ENCODE assay signal across 15 mouse cellular contexts in the genomic region with DNA sequence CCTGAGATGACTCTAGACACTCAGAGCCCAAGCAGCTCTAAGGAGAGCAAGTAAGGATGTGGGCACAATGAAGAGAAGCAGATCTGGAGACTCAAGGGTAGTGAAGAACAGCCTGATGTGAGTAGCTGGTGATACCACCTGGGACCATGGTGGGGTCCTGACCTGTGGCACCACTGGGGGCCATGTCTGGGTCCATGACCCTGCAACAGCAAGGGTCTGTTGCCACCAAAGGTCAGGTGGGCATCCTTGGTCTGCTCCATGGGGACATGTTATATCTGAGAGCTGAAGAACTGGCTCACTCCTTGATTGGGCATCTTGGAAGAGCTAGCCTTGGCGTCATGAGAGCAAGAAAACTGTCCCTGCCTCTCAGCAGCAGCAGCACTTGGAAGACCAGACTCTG.
"Had no signal": no experiment of that assay in that cellular context is flagged by ENCODE, and none has a peak within 500 bp of the region (broad histone marks: within the 10 kb centered on the region; RNA-seq: fewer than 3 reads in every experiment).

No protein-coding gene starts in this region.

- H3K27ac ChIP-seq: midbrain, embryonic 10.5 days; midbrain, embryonic 15.5 days; neural tube, embryonic 13.5 days; neural tube, embryonic 15.5 days had no signal

- H3K4me2 ChIP-seq: lung, embryonic 14.5 days; midbrain, embryonic 15.5 days; neural tube, embryonic 13.5 days; neural tube, embryonic 15.5 days had no signal

- H3K4me3 ChIP-seq: midbrain, embryonic 10.5 days; midbrain, embryonic 15.5 days; myocyte; neural tube, embryonic 13.5 days; neural tube, embryonic 15.5 days had no signal

- DNase-seq: lung, adult 18-20 months; lung, postnatal 10 days; right cerebral cortex, adult 18-20 months; right cerebral cortex, postnatal 25 days; right cerebral cortex, postnatal 4 days; spleen, adult 18-20 months; thymus, adult 18-20 months; thymus, postnatal 14 days; thymus, postnatal 36 days had no signal

- ATAC-seq: midbrain, embryonic 15.5 days had no signal

- H3K9me3 ChIP-seq: midbrain, embryonic 10.5 days; midbrain, embryonic 15.5 days; neural tube, embryonic 13.5 days; neural tube, embryonic 15.5 days had no signal

- H3K4me1 ChIP-seq: midbrain, embryonic 10.5 days; neural tube, embryonic 13.5 days had no signal

- H3K36me3 ChIP-seq: midbrain, embryonic 10.5 days; midbrain, embryonic 15.5 days; neural tube, embryonic 13.5 days; neural tube, embryonic 15.5 days had no signal

- H3K27me3 ChIP-seq: midbrain, embryonic 15.5 days; neural tube, embryonic 13.5 days; neural tube, embryonic 15.5 days had no signal

- H3K9ac ChIP-seq: lung, embryonic 14.5 days; midbrain, embryonic 15.5 days; neural tube, embryonic 13.5 days; neural tube, embryonic 15.5 days had no signal
